Mouse (Mus musculus) kidney, adult 18-20 months (tissue): ENCODE data around the gene Cenpl.

ENCODE experiments used
- DNase-seq: peaks from one replicate; pipeline ENCODE4 v3.0.0; 2021

The Cenpl gene

GRCm38 (mm10) chr1:161046972-161047371, 23.5 kb upstream of the Cenpl start:
- no peak for DNase-seq

- no peak for DNase-seq
These were observed 13.3 kb upstream of the Cenpl start for GRCm38 (mm10) chr1:161057164-161057563.

GRCm38 (mm10) chr1:161063351-161063750, 7.2 kb upstream of the Cenpl start:
- DNase-seq = no peak

- no peak for DNase-seq
These were observed 733 bp downstream of the Cenpl start for GRCm38 (mm10) chr1:161071272-161071620.

- DNase-seq = peak; percentile 57
These were observed 5.7 kb downstream of the Cenpl start for GRCm38 (mm10) chr1:161076238-161076637.

- no peak for DNase-seq
These were observed 6.7 kb downstream of the Cenpl start for GRCm38 (mm10) chr1:161077243-161077642.

GRCm38 (mm10) chr1:161099721-161100405, 29.4 kb downstream of the Cenpl start:
- no peak for DNase-seq

GRCm38 (mm10) chr1:161103842-161104241, 33.3 kb downstream of the Cenpl start:
- no peak for DNase-seq

- peak; percentile 36 for DNase-seq
These were observed 38.7 kb downstream of the Cenpl start for GRCm38 (mm10) chr1:161109216-161109615.

- no peak for DNase-seq
These were observed 44.1 kb downstream of the Cenpl start for GRCm38 (mm10) chr1:161114591-161114990.

GRCm38 (mm10) chr1:161122661-161123418, 52.3 kb downstream of the Cenpl start:
- peak; percentile 39 for DNase-seq

- DNase-seq = peak; percentile 59
These were observed 55.9 kb downstream of the Cenpl start for GRCm38 (mm10) chr1:161126461-161126860.

GRCm38 (mm10) chr1:161130726-161131664, 60.5 kb downstream of the Cenpl start, which contains the start of gene Klhl20:
Gene Klhl20 (minus strand): TSS chr1:161131511.
- peak; percentile 97 for DNase-seq
